Mouse (Mus musculus) spleen, adult 12 weeks (tissue): ENCODE data around the gene Adgrv1.

Experiments used
- DNase-seq: peaks from one replicate; pipeline ENCODE4 v3.0.0; 2022; ENCODE audit warnings: low spot score

The Adgrv1 gene

GRCm38 (mm10) chr13:81407881-81408460 lies 225.0 kb downstream of the Adgrv1 start:
- DNase-seq, result no peak

GRCm38 (mm10) chr13:81402826-81403225 lies 230.1 kb downstream of the Adgrv1 start:
- no peak for DNase-seq

GRCm38 (mm10) chr13:81402191-81402590 lies 230.8 kb downstream of the Adgrv1 start:
- DNase-seq, result no peak

- no peak for DNase-seq
These were observed 231.2 kb downstream of the Adgrv1 start for GRCm38 (mm10) chr13:81401742-81402141.

- DNase-seq, result no peak
These were observed 247.2 kb downstream of the Adgrv1 start for GRCm38 (mm10) chr13:81385597-81386362.

- DNase-seq, result no peak
These were observed 251.1 kb downstream of the Adgrv1 start for GRCm38 (mm10) chr13:81381835-81382234.

GRCm38 (mm10) chr13:81370801-81371456 lies 262.0 kb downstream of the Adgrv1 start:
- no peak for DNase-seq

GRCm38 (mm10) chr13:81370196-81370595 lies 262.8 kb downstream of the Adgrv1 start:
- no peak for DNase-seq

GRCm38 (mm10) chr13:81369564-81369963 lies 263.4 kb downstream of the Adgrv1 start:
- no peak for DNase-seq

- no peak for DNase-seq
These were observed 264.0 kb downstream of the Adgrv1 start for GRCm38 (mm10) chr13:81368987-81369386.

- no peak for DNase-seq
These were observed 265.1 kb downstream of the Adgrv1 start for GRCm38 (mm10) chr13:81367681-81368376.

- DNase-seq, result no peak
These were observed 272.6 kb downstream of the Adgrv1 start for GRCm38 (mm10) chr13:81360338-81360737.

- DNase-seq, result no peak
These were observed 274.2 kb downstream of the Adgrv1 start for GRCm38 (mm10) chr13:81358766-81359165.

GRCm38 (mm10) chr13:81358365-81358764 lies 274.6 kb downstream of the Adgrv1 start:
- DNase-seq, result no peak

- no peak for DNase-seq
These were observed 275.7 kb downstream of the Adgrv1 start for GRCm38 (mm10) chr13:81357215-81357614.

GRCm38 (mm10) chr13:81354587-81354986 lies 278.4 kb downstream of the Adgrv1 start:
- no peak for DNase-seq

- DNase-seq, result no peak
These were observed 280.7 kb downstream of the Adgrv1 start for GRCm38 (mm10) chr13:81352296-81352695.

- DNase-seq, result no peak
These were observed 281.3 kb downstream of the Adgrv1 start for GRCm38 (mm10) chr13:81351462-81352155.

GRCm38 (mm10) chr13:81347261-81347980 lies 285.5 kb downstream of the Adgrv1 start:
- DNase-seq, result no peak

- DNase-seq, result no peak
These were observed 289.9 kb downstream of the Adgrv1 start for GRCm38 (mm10) chr13:81342987-81343596.

- no peak for DNase-seq
These were observed 297.7 kb downstream of the Adgrv1 start for GRCm38 (mm10) chr13:81335241-81335640.
